Mouse (Mus musculus): ENCODE data around the gene Ccdc61. TPM values are rescaled to one million over a fixed set of nuclear protein-coding genes. Genes with fewer than 3 reads are reported as not detected.

The Ccdc61 gene
- polyA plus RNA-seq (2016; fragmentation: Nextera tagmentation; extraction: Ambion mirVana): 38.5 and 38.7 TPM in 2 replicates

- Histone ChIP-seq H3K27me3 (ENCODE audit: low read depth, poor library complexity, severe bottlenecking) (no peaks in the 10 kb centered on the region), H3K9me3 (replicated peaks) (no peaks in the 10 kb centered on the region), H3K4me3 (peak within 1 kb of the TSS; percentile 76), H3K36me3 (peaks cover 10% of the 10 kb centered on the region; the same call in 1 of the 2 replicates), H3K27ac (replicated peaks) (peak within 1 kb of the TSS; percentile 81), H3K4me1 (peaks cover 34% of the 10 kb centered on the region)
- DNase-seq (ENCODE audit: low spot score): peak; percentile 95
- under 1% methylated on average over 33 of the region's 33 CpGs for WGBS
Measured at GRCm38 (mm10) chr7:18910241-18910831, at the start of gene Ccdc61. Gene Ccdc61, minus strand, starts transcription at chr7:18910415.

GRCm38 (mm10) chr7:18959446-18959845, 49.2 kb upstream of the Ccdc61 start:
- WGBS: 64% methylated on average over 8 of the region's 8 CpGs
- Histone ChIP-seq H3K27ac (replicated peaks) (no peak overlapping the region), H3K4me3 (no peak overlapping the region), H3K9me3 (replicated peaks) (no peaks in the 10 kb centered on the region), H3K27me3 (ENCODE audit: low read depth, poor library complexity, severe bottlenecking) (peaks cover 81% of the 10 kb centered on the region), H3K36me3 (peaks cover 28% of the 10 kb centered on the region), H3K4me1 (peaks cover 81% of the 10 kb centered on the region)
- no peak for DNase-seq (ENCODE audit: low spot score)

GRCm38 (mm10) chr7:18958384-18958766, 48.2 kb upstream of the Ccdc61 start:
- WGBS: 1% methylated on average over 21 of the region's 21 CpGs

GRCm38 (mm10) chr7:18957569-18958383, 47.6 kb upstream of the Ccdc61 start:
- DNase-seq (ENCODE audit: low spot score): peak; percentile 70
- Histone ChIP-seq H3K4me1 (peaks cover 64% of the 10 kb centered on the region), H3K27ac (replicated peaks) (peak overlapping the region; percentile 86), H3K9me3 (replicated peaks) (no peaks in the 10 kb centered on the region), H3K4me3 (peak overlapping the region; percentile 64), H3K36me3 (peaks cover 45% of the 10 kb centered on the region), H3K27me3 (ENCODE audit: low read depth, poor library complexity, severe bottlenecking) (peaks cover 64% of the 10 kb centered on the region)
- WGBS: under 1% methylated on average over 102 of the region's 107 CpGs

More at GRCm38 (mm10) chr7:18958384-18958766, 48.2 kb upstream of the Ccdc61 start:
- Histone ChIP-seq H3K27ac (replicated peaks) (peak overlapping the region; percentile 86), H3K4me1 (peaks cover 70% of the 10 kb centered on the region), H3K9me3 (replicated peaks) (no peaks in the 10 kb centered on the region), H3K27me3 (ENCODE audit: low read depth, poor library complexity, severe bottlenecking) (peaks cover 70% of the 10 kb centered on the region), H3K4me3 (peak overlapping the region; percentile 64), H3K36me3 (peaks cover 39% of the 10 kb centered on the region)
- DNase-seq (ENCODE audit: low spot score): no peak

GRCm38 (mm10) chr7:18951397-18951796, 41.2 kb upstream of the Ccdc61 start:
- peak; percentile 65 for DNase-seq (ENCODE audit: low spot score)
- H3K4me3 ChIP-seq: peak overlapping the region; percentile 36
- H3K9me3 ChIP-seq (replicated peaks): no peaks in the 10 kb centered on the region; the same call in 1 of the 2 replicates
- H3K36me3 ChIP-seq: peaks cover 63% of the 10 kb centered on the region
- peak overlapping the region; percentile 90 for H3K27ac ChIP-seq (replicated peaks)
- H3K4me1 ChIP-seq: peaks cover 54% of the 10 kb centered on the region
- peaks cover 11% of the 10 kb centered on the region for H3K27me3 ChIP-seq (ENCODE audit: low read depth, poor library complexity, severe bottlenecking)
- WGBS: 17% methylated on average over 15 of the region's 15 CpGs

- H3K27me3 ChIP-seq (ENCODE audit: low read depth, poor library complexity, severe bottlenecking): peaks cover 4% of the 10 kb centered on the region
- DNase-seq (ENCODE audit: low spot score): peak; percentile 82
- 16% methylated on average over 18 of the region's 18 CpGs for WGBS
- peaks cover 53% of the 10 kb centered on the region for H3K4me1 ChIP-seq
- peak overlapping the region; percentile 90 for H3K27ac ChIP-seq (replicated peaks)
- peaks cover 65% of the 10 kb centered on the region for H3K36me3 ChIP-seq
- H3K4me3 ChIP-seq: peak overlapping the region; percentile 36
- no peaks in the 10 kb centered on the region; the same call in 1 of the 2 replicates for H3K9me3 ChIP-seq (replicated peaks)
Measured at GRCm38 (mm10) chr7:18950523-18951315, 40.5 kb upstream of the Ccdc61 start.

GRCm38 (mm10) chr7:18949781-18950522, 39.7 kb upstream of the Ccdc61 start:
- Histone ChIP-seq H3K36me3 (peaks cover 66% of the 10 kb centered on the region), H3K4me3 (peak overlapping the region; percentile 36)
- 15% methylated on average over 12 of the region's 12 CpGs for WGBS

GRCm38 (mm10) chr7:18948151-18948550, 37.9 kb upstream of the Ccdc61 start:
- peaks cover 67% of the 10 kb centered on the region for H3K4me1 ChIP-seq

More at GRCm38 (mm10) chr7:18949781-18950522, 39.7 kb upstream of the Ccdc61 start:
- H3K4me1 ChIP-seq: peaks cover 53% of the 10 kb centered on the region
- H3K27me3 ChIP-seq (ENCODE audit: low read depth, poor library complexity, severe bottlenecking): no peaks in the 10 kb centered on the region
- H3K27ac ChIP-seq (replicated peaks): peak overlapping the region; percentile 90
- peak; percentile 96 for DNase-seq (ENCODE audit: low spot score)
- H3K9me3 ChIP-seq (replicated peaks): no peaks in the 10 kb centered on the region; the same call in 1 of the 2 replicates

GRCm38 (mm10) chr7:18942815-18943214, 32.6 kb upstream of the Ccdc61 start:
- Histone ChIP-seq H3K36me3 (peaks cover 55% of the 10 kb centered on the region), H3K27ac (replicated peaks) (peak overlapping the region; percentile 87), H3K4me1 (peaks cover 65% of the 10 kb centered on the region), H3K27me3 (ENCODE audit: low read depth, poor library complexity, severe bottlenecking) (no peaks in the 10 kb centered on the region), H3K4me3 (no peak overlapping the region), H3K9me3 (replicated peaks) (no peaks in the 10 kb centered on the region; the same call in 1 of the 2 replicates)
- WGBS: 55% methylated on average over 9 of the region's 9 CpGs
- DNase-seq (ENCODE audit: low spot score): no peak

More at GRCm38 (mm10) chr7:18948151-18948550, 37.9 kb upstream of the Ccdc61 start:
- peaks cover 58% of the 10 kb centered on the region for H3K36me3 ChIP-seq
- no peak for DNase-seq (ENCODE audit: low spot score)
- 71% methylated on average over 6 of the region's 6 CpGs for whole genome bisulfite sequencing
- peak overlapping the region; percentile 90 for H3K27ac ChIP-seq (replicated peaks)
- H3K27me3 ChIP-seq (ENCODE audit: low read depth, poor library complexity, severe bottlenecking): no peaks in the 10 kb centered on the region
- no peak overlapping the region for H3K4me3 ChIP-seq
- no peaks in the 10 kb centered on the region; the same call in 1 of the 2 replicates for H3K9me3 ChIP-seq (replicated peaks)

GRCm38 (mm10) chr7:18942376-18942775, 32.2 kb upstream of the Ccdc61 start:
- WGBS: 24% methylated on average over 1 of the region's 1 CpGs
- peak; percentile 55 for DNase-seq (ENCODE audit: low spot score)
- no peaks in the 10 kb centered on the region; the same call in 1 of the 2 replicates for H3K9me3 ChIP-seq (replicated peaks)
- H3K27ac ChIP-seq (replicated peaks): peak overlapping the region; percentile 87
- no peaks in the 10 kb centered on the region for H3K27me3 ChIP-seq (ENCODE audit: low read depth, poor library complexity, severe bottlenecking)
- peaks cover 61% of the 10 kb centered on the region for H3K4me1 ChIP-seq
- H3K4me3 ChIP-seq: peak overlapping the region; percentile 36
- H3K36me3 ChIP-seq: peaks cover 50% of the 10 kb centered on the region

- Histone ChIP-seq H3K9me3 (replicated peaks) (no peaks in the 10 kb centered on the region), H3K4me3 (peak overlapping the region; percentile 99), H3K27ac (replicated peaks) (no peak overlapping the region; the same call in 1 of the 2 replicates), H3K4me1 (peaks cover 67% of the 10 kb centered on the region), H3K36me3 (peaks cover 3% of the 10 kb centered on the region; the same call in 1 of the 2 replicates), H3K27me3 (ENCODE audit: low read depth, poor library complexity, severe bottlenecking) (0 out of 2 replicates have a peak, but pooled peaks cover 9% of the 10 kb centered on the region)
- 61% methylated on average over 3 of the region's 3 CpGs for WGBS
- no peak for DNase-seq (ENCODE audit: low spot score)
Measured at GRCm38 (mm10) chr7:18927759-18928158, 17.5 kb upstream of the Ccdc61 start.
